Mouse (Mus musculus) myocyte (in vitro differentiated cells): ENCODE results near the gene Rab36. TPM values are rescaled to one million over a fixed set of nuclear protein-coding genes. Genes with fewer than 3 reads are reported as not detected.

Experiments used
- H3K27me3 ChIP-seq: one replicate; pipeline ENCODE4 v1.6.1; 2011; ENCODE audit not compliant: control insufficient read depth, insufficient read depth, insufficient read length
- H3K36me3 ChIP-seq: one replicate; pipeline ENCODE4 v1.6.1; 2011; ENCODE audit not compliant: control insufficient read depth, insufficient read depth
- H3K4me2 ChIP-seq: one replicate; pipeline ENCODE4 v1.6.1; 2011; ENCODE audit warnings: low read depth, control low read depth
- H3K4me3 ChIP-seq: one replicate; pipeline ENCODE4 v1.5.1; 2011; ENCODE audit warnings: mild to moderate bottlenecking, control low read depth, moderate library complexity
- H3K79me2 ChIP-seq: one replicate; pipeline ENCODE4 v1.6.1; 2011; ENCODE audit not compliant: control insufficient read depth, insufficient read depth
- H3ac ChIP-seq: one replicate; pipeline ENCODE4 v1.6.1; 2011; ENCODE audit not compliant: control insufficient read depth, insufficient read length
- CEBPB ChIP-seq: IDR thresholded peaks from 2 replicates; pipeline ENCODE4 v1.6.1; 2011; ENCODE audit warnings: mild to moderate bottlenecking, moderate library complexity; ENCODE audit not compliant: poor library complexity, insufficient read depth, severe bottlenecking
- E2F4 ChIP-seq: IDR thresholded peaks from one replicate; pipeline ENCODE4 v1.6.1; 2011; ENCODE audit warnings: mild to moderate bottlenecking, control low read depth, moderate library complexity; ENCODE audit not compliant: insufficient read depth
- MAX ChIP-seq: IDR thresholded peaks from one replicate; pipeline ENCODE4 v1.6.1; 2011; ENCODE audit warnings: low read depth, mild to moderate bottlenecking, control low read depth
- MYOD1 ChIP-seq, 3 experiments: IDR thresholded peaks; one replicate each; pipeline ENCODE4 v1.6.1; 2011; ENCODE audit warnings: control low read depth in 2 of 3, low read depth in 2 of 3, mild to moderate bottlenecking in 2 of 3, moderate library complexity in 1 of 3; ENCODE audit not compliant: insufficient read length in 2 of 3, control insufficient read depth in 1 of 3
- MYOG ChIP-seq, 3 experiments: IDR thresholded peaks; one replicate each; pipeline ENCODE4 v1.6.1; 2011; ENCODE audit warnings: control low read depth in 2 of 3, low read depth in 2 of 3, mild to moderate bottlenecking in 2 of 3; ENCODE audit not compliant: insufficient read length in 2 of 3, control insufficient read depth in 1 of 3, insufficient read depth in 1 of 3
- POLR2A ChIP-seq: IDR thresholded peaks from one replicate; pipeline ENCODE4 v1.6.1; 2011; ENCODE audit warnings: low read depth, mild to moderate bottlenecking, control low read depth, moderate library complexity; ENCODE audit not compliant: insufficient read length
- POLR2AphosphoS2 ChIP-seq: IDR thresholded peaks from one replicate; pipeline ENCODE4 v1.6.1; 2011; ENCODE audit warnings: low read depth, control low read depth; ENCODE audit not compliant: insufficient read length
- REST ChIP-seq: IDR thresholded peaks from one replicate; pipeline ENCODE4 v1.6.1; 2011; ENCODE audit warnings: mild to moderate bottlenecking, control low read depth, moderate library complexity; ENCODE audit not compliant: insufficient read depth, insufficient read length
- SRF ChIP-seq: IDR thresholded peaks from one replicate; pipeline ENCODE4 v1.6.1; 2011; ENCODE audit warnings: low read depth; ENCODE audit not compliant: control insufficient read depth, insufficient read length
- TCF12 ChIP-seq: IDR thresholded peaks from one replicate; pipeline ENCODE4 v1.6.1; 2011; ENCODE audit warnings: mild to moderate bottlenecking, control low read depth; ENCODE audit not compliant: poor library complexity, insufficient read depth, severe bottlenecking
- TCF3 ChIP-seq: IDR thresholded peaks from one replicate; pipeline ENCODE4 v1.6.1; 2011; ENCODE audit warnings: low read depth, control low read depth; ENCODE audit not compliant: insufficient read length
- USF1 ChIP-seq: IDR thresholded peaks from one replicate; pipeline ENCODE4 v1.6.1; 2011; ENCODE audit warnings: low read depth, mild to moderate bottlenecking, control low read depth, moderate library complexity
- polyA plus RNA-seq: library from polyadenylated mRNA; unstranded; fragments of >200 nt; fragmentation: generic; extraction: Trizol; gene quantifications from one replicate; pipeline ENCODE4 v1.2.1, GENCODE M21; 2012; ENCODE audit warnings: missing spikeins

Rab36 gene
- polyA plus RNA-seq, 1 experiment, result 0.83 TPM

DNA sequence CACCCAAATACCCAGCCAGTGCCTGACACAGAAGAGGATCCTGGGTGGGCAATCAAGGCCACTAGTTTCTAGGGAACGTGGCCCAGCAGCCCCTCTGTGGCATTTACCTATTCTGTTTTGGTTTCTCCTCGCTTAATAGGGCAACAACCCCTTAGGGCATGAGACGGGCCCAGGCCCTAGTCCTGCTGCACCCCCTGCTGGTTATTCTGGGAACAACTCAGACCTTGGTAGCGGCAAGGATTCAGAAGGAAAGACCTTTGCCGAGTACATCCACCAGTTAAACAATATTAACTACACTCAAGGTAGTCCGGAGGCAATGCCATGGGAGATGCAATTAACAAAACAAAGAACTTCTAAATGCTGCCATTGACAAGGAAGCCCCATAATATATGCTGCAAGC is 15.7 kb upstream of the Rab36 start:
- no peak overlapping the region for H3K4me2 ChIP-seq
- no peaks in the 10 kb centered on the region for H3K79me2 ChIP-seq
- H3ac ChIP-seq, result no peak overlapping the region
- no peak overlapping the region for H3K4me3 ChIP-seq
- no peaks in the 10 kb centered on the region for H3K36me3 ChIP-seq
- TF ChIP-seq MYOD1 (IDR thresholded peaks at IDR 0.05; ENCODE audit: control insufficient read depth in 1 of 3, insufficient read length in 2 of 3, low read depth in 2 of 3) (no peak), CEBPB (no peak), USF1 (no peak), TCF12 (no peak), MYOG (IDR thresholded peaks at IDR 0.05; ENCODE audit: control insufficient read depth in 1 of 3, insufficient read depth in 1 of 3, insufficient read length in 2 of 3, low read depth in 2 of 3) (no peak), MAX (no peak), TCF3 (no peak), REST (no peak), POLR2AphosphoS2 (no peak), SRF (no peak), POLR2A (no peak)
- peaks cover 13% of the 10 kb centered on the region for H3K27me3 ChIP-seq

- Histone ChIP-seq H3K36me3 (no peaks in the 10 kb centered on the region), H3K27me3 (no peaks in the 10 kb centered on the region), H3K79me2 (no peaks in the 10 kb centered on the region), H3K4me3 (no peak overlapping the region), H3K4me2 (no peak overlapping the region), H3ac (no peak overlapping the region)
- TF ChIP-seq POLR2A (no peak), MYOD1 (IDR thresholded peaks at IDR 0.05; ENCODE audit: control insufficient read depth in 1 of 3, insufficient read length in 2 of 3, low read depth in 2 of 3) (no peak), MAX (no peak), USF1 (no peak), SRF (no peak), REST (no peak), TCF3 (no peak), E2F4 (no peak), TCF12 (no peak), CEBPB (no peak), POLR2AphosphoS2 (no peak), MYOG (IDR thresholded peaks at IDR 0.05; ENCODE audit: control insufficient read depth in 1 of 3, insufficient read depth in 1 of 3, insufficient read length in 2 of 3, low read depth in 2 of 3) (no peak)
These were observed 10.4 kb upstream of the Rab36 start for GRCm38 (mm10) chr10:75026491-75026890.

- Histone ChIP-seq H3K27me3 (no peaks in the 10 kb centered on the region), H3ac (no peak overlapping the region)
- TF ChIP-seq E2F4, result no peak
- TF ChIP-seq POLR2A, result no peak
- TF ChIP-seq POLR2AphosphoS2, result no peak
- no peak for TF ChIP-seq MYOG (IDR thresholded peaks at IDR 0.05; ENCODE audit: control insufficient read depth in 1 of 3, insufficient read depth in 1 of 3, insufficient read length in 2 of 3, low read depth in 2 of 3)
- no peak for TF ChIP-seq TCF3
- no peak for TF ChIP-seq MAX
- TF ChIP-seq CEBPB, result no peak
- TF ChIP-seq SRF, result no peak
- TF ChIP-seq MYOD1 (IDR thresholded peaks at IDR 0.05; ENCODE audit: control insufficient read depth in 1 of 3, insufficient read length in 2 of 3, low read depth in 2 of 3), result no peak
- no peak for TF ChIP-seq USF1
- TF ChIP-seq REST, result no peak
- no peak for TF ChIP-seq TCF12
These were observed 8.1 kb upstream of the Rab36 start for GRCm38 (mm10) chr10:75028743-75029142.

DNA sequence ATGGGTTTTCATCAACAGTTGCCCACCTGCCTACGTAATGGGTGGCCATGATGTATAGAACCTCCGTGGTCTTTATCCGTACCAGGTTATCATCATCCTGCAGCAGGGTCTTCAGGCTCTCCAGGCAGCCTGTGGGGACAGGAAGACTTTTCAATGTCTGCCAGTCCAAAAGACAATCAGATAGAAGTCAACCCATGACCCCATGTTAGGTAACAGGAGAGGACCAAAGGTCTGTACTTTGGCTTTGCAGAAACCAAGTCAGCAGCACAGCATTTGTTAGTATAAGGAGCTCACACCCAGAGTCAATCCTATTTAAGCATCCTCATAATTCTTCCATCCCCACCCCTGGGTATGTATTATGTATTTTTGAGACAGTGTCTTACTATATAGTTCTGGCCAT is 7.2 kb upstream of the Rab36 start:
- Histone ChIP-seq H3ac (no peak overlapping the region), H3K4me2 (no peak overlapping the region), H3K27me3 (no peaks in the 10 kb centered on the region), H3K4me3 (no peak overlapping the region), H3K79me2 (no peaks in the 10 kb centered on the region), H3K36me3 (no peaks in the 10 kb centered on the region)
- TF ChIP-seq MYOD1 (IDR thresholded peaks at IDR 0.05; ENCODE audit: control insufficient read depth in 1 of 3, insufficient read length in 2 of 3, low read depth in 2 of 3) (no peak), MAX (no peak), REST (no peak), CEBPB (no peak), SRF (no peak), USF1 (no peak), POLR2A (no peak), POLR2AphosphoS2 (no peak), TCF3 (no peak)

More at GRCm38 (mm10) chr10:75028743-75029142, 8.1 kb upstream of the Rab36 start:
- Histone ChIP-seq H3K4me2 (no peak overlapping the region), H3K79me2 (no peaks in the 10 kb centered on the region), H3K4me3 (no peak overlapping the region), H3K36me3 (no peaks in the 10 kb centered on the region)

DNA sequence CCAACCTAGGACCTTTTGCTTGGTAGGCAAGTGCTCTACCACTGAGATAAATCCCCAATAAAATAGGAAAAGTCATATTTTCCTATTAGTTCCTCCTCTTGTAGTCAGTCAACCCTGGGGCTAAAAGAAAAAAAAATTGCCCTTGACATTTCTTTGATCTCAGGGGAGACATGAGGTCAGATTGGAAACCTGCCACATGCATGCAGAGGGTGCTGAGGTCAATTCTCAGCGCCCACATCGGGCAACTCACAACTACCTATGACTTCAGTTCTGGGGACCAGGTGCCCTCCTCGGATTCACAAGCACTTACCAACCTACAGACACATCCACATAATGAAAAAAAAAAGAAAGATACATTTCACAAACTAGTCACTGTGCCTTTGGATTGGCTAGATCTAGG is 6.6 kb upstream of the Rab36 start:
- Histone ChIP-seq H3K79me2 (no peaks in the 10 kb centered on the region), H3K4me2 (no peak overlapping the region), H3K27me3 (no peaks in the 10 kb centered on the region), H3ac (no peak overlapping the region), H3K4me3 (no peak overlapping the region), H3K36me3 (no peaks in the 10 kb centered on the region)
- TF ChIP-seq MYOG (IDR thresholded peaks at IDR 0.05; ENCODE audit: control insufficient read depth in 1 of 3, insufficient read depth in 1 of 3, insufficient read length in 2 of 3, low read depth in 2 of 3), result no peak
- TF ChIP-seq SRF, result no peak
- no peak for TF ChIP-seq POLR2A
- no peak for TF ChIP-seq MAX
- no peak for TF ChIP-seq TCF12
- no peak for TF ChIP-seq E2F4
